Mouse (Mus musculus): ENCODE data around the gene Tfeb.

Gene Tfeb

GRCm38 (mm10) chr17:47811265-47811800 lies 74.5 kb downstream of the Tfeb start:
- no peak for TF ChIP-seq GATA4 (IDR thresholded peaks at IDR 0.05; ENCODE audit: insufficient replicate concordance, low read length)

- TF ChIP-seq GATA4 (IDR thresholded peaks at IDR 0.05; ENCODE audit: insufficient replicate concordance, low read length), result no peak
Observed at GRCm38 (mm10) chr17:47812200-47812599, 75.4 kb downstream of the Tfeb start.

DNA sequence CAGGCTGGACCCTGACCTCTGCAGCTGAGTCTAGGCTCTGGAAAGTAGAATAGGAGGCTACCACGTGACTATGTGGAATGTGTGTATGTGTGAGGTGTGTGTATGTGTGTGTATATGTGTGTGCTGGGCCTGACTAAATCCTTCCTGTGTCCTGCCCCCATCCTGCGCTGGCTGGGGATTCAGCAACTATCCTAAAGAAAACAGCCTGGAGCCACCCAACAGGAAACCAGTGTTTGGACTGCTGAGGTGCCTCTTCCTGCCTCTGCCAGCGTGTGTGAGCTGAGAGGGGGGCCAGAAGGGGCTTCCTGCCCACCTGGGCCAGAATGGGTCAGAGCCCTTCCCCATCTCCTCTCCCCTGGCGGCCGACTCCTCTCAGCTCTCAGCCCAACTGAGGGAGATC lies 76.8 kb downstream of the Tfeb start:
- no peak for TF ChIP-seq GATA4 (IDR thresholded peaks at IDR 0.05; ENCODE audit: insufficient replicate concordance, low read length)

GRCm38 (mm10) chr17:47814496-47814895 lies 77.7 kb downstream of the Tfeb start:
- no peak for TF ChIP-seq GATA4 (IDR thresholded peaks at IDR 0.05; ENCODE audit: insufficient replicate concordance, low read length)

DNA sequence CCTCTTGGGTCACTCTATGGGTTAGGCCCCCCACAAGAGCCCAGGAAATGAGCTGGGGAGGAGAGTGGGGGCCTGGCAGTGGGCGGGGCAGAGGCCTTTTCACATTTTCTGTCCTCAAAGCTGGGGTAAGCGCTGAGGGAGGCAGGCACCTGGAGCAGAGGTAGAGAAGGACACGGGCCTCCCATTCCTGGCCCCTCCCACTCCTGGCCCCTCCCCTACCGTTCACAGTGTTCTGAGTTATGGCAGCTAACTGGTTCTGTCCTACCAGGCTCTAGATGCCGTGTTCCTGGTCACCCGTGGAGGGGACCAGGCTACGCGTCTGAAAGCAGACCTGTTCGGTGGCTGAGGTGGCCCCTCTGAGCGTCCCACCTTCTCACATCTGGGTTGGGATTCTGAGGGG lies 78.6 kb downstream of the Tfeb start:
- no peak for TF ChIP-seq GATA4 (IDR thresholded peaks at IDR 0.05; ENCODE audit: insufficient replicate concordance, low read length)

GRCm38 (mm10) chr17:47818038-47818725 lies 81.4 kb downstream of the Tfeb start:
- no peak for TF ChIP-seq GATA4 (IDR thresholded peaks at IDR 0.05; ENCODE audit: insufficient replicate concordance, low read length)

GRCm38 (mm10) chr17:47821339-47821738 lies 84.5 kb downstream of the Tfeb start:
- TF ChIP-seq GATA4 (IDR thresholded peaks at IDR 0.05; ENCODE audit: insufficient replicate concordance, low read length), result no peak

- no peak for TF ChIP-seq GATA4 (IDR thresholded peaks at IDR 0.05; ENCODE audit: insufficient replicate concordance, low read length)
Observed at GRCm38 (mm10) chr17:47831161-47831560, 94.3 kb downstream of the Tfeb start.

DNA sequence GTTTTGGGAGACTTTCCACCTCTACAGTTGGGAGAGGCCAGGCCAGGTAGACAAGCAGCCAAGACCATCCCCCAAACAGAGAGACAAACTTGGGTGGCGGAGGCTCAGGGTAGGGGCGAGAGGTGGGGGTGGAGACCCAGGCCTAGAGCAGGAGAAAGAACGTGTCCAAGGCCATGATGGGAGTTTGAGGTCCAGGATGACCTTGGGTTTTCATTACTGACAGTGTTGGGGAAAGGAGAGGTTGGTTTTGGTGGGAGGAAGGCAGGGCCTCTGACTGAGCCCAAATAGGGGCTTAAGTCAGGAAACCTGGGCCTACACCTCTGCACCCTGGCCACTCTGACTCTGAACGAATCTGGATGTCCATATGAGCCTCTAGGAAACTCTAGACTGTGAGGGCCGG lies 94.9 kb downstream of the Tfeb start:
- TF ChIP-seq GATA4 (IDR thresholded peaks at IDR 0.05; ENCODE audit: insufficient replicate concordance, low read length), result no peak

GRCm38 (mm10) chr17:47832501-47833028 lies 95.7 kb downstream of the Tfeb start:
- no peak for TF ChIP-seq GATA4 (IDR thresholded peaks at IDR 0.05; ENCODE audit: insufficient replicate concordance, low read length)

DNA sequence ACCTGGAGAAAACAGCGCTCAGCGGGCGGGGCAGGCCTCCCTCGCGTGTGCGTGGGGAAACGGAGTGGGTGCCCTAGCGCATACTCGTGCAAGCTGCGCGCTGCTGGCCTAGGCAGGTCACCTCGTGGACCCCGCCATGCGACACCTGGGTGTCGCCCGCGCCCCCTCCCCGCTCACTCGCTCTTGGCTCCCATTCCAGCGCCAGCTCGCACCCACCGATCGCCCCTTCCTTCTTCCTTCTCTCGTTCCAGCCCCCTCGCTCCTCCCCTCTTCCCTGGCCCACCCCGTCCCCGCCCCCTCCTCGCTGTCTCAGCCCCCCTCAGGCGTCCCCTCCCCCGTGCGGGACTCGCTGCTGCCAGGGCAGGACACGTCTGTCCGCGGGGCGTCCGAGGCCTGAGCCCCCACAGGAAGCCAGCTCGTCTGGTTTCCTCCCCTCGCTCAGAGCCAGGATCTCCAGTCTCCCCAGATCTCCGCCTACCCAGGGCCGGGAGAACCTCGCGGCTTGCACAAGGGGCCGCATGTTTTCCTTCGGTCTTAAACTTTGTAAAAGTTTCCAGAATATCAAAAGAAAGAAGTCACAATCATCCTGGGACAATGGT lies 96.3 kb downstream of the Tfeb start:
- TF ChIP-seq GATA4 (IDR thresholded peaks at IDR 0.05; ENCODE audit: insufficient replicate concordance, low read length), result no peak

- no peak for TF ChIP-seq GATA4 (IDR thresholded peaks at IDR 0.05; ENCODE audit: insufficient replicate concordance, low read length)
Observed at GRCm38 (mm10) chr17:47833628-47834481, 97.0 kb downstream of the Tfeb start.

DNA sequence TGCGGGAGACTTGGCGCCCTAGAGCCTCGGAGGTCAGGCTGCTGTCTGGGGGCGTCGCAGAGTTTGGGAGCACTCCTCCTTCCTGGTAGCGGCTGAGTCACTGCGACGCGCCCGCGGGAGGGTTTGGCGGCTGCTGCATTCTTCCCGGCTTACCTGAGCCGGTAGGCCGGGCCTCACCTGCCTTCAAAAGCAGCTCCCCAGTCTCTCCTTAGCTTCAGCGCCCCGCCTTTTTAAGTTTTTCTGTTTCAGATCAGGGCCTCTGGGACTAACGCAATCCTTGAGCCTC lies 97.6 kb downstream of the Tfeb start, which contains the start of gene Mdfi:
Mdfi (minus strand) TSS at position 210 of the 286 bp plus-strand sequence.
- no peak for TF ChIP-seq GATA4 (IDR thresholded peaks at IDR 0.05; ENCODE audit: insufficient replicate concordance, low read length)

DNA sequence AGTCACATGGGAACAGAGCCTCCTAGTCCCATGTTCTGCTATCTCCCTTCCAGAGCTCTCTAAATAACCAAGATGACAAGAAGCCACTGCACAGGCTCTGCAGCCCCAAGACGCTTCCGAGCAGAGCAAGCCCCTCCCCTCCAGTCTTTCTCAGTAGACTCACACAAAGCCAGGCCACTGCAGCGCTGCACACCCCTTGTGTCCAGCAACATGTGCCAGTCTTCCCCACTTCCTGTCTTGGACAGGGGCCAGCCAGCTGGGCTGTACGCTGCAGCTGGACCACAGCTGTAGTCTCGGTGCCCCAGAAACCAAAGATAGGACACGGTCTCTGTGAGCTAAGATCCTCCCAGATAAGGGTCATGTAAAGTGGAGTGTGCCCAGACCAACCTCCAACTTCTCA lies 101.0 kb downstream of the Tfeb start:
- no peak for TF ChIP-seq GATA4 (IDR thresholded peaks at IDR 0.05; ENCODE audit: insufficient replicate concordance, low read length)

GRCm38 (mm10) chr17:47841521-47841920 lies 104.7 kb downstream of the Tfeb start:
- no peak for TF ChIP-seq GATA4 (IDR thresholded peaks at IDR 0.05; ENCODE audit: insufficient replicate concordance, low read length)

All from liver, adult (tissue).